Mouse (Mus musculus) cerebellum, adult 2 months (tissue): Measurements from ENCODE around the gene Pld5.

ENCODE experiments used
- CTCF ChIP-seq: fragments of 200-500 bp; IDR thresholded peaks from 2 replicates; pipeline ENCODE4 v1.5.1; 2011; ENCODE audit warnings: low read depth, mild to moderate bottlenecking, control low read depth, low read length, moderate library complexity, borderline replicate concordance; ENCODE audit not compliant: insufficient read depth
- POLR2A ChIP-seq: fragments of 200-500 bp; IDR thresholded peaks from 2 replicates; pipeline ENCODE4 v1.6.1; 2011; ENCODE audit warnings: low read length, control low read depth, borderline replicate concordance; ENCODE audit not compliant: insufficient read depth

- no peak for TF ChIP-seq CTCF
- no peak for TF ChIP-seq POLR2A
These were observed 210.6 kb downstream of the Pld5 start for GRCm38 (mm10) chr1:176064471-176064870.
